Mouse (Mus musculus) forebrain, embryonic 14.5 days (tissue): Measurements from ENCODE around the gene Agl. TPM values are rescaled to one million over a fixed set of nuclear protein-coding genes. Genes with fewer than 3 reads are reported as not detected.

ENCODE experiments used
- ATAC-seq: fragments of 200-750 bp; cut with Nextera tagmentation; 2 replicates; pipeline ENCODE4 v1.8.0; 2017; ENCODE audit warnings: mild to moderate bottlenecking, moderate library complexity
- DNase-seq: peaks from one replicate; pipeline ENCODE4 v3.0.0-alpha.2; 2015; ENCODE audit warnings: low spot score
- H3K27ac ChIP-seq: fragments of 300-500 bp; sonication (generic); 2 replicates; pipeline ENCODE4 v1.5.1; 2014; ENCODE audit warnings: low read depth, mild to moderate bottlenecking, control low read depth, low read length, moderate library complexity
- H3K27me3 ChIP-seq: fragments of 300-500 bp; sonication (generic); replicated peaks from 2 replicates; pipeline ENCODE4 v1.6.1; 2014; ENCODE audit warnings: low read length, control low read depth, mixed read lengths; ENCODE audit not compliant: control insufficient read depth, insufficient read depth
- H3K36me3 ChIP-seq: fragments of 300-500 bp; sonication (generic); 2 replicates; pipeline ENCODE4 v1.6.1; 2014; ENCODE audit warnings: low read length, control low read depth; ENCODE audit not compliant: control insufficient read depth, insufficient read depth
- H3K4me1 ChIP-seq: fragments of 300-500 bp; sonication (generic); 2 replicates; pipeline ENCODE4 v1.6.1; 2014; ENCODE audit warnings: antibody characterized with exemption, low read length, control low read depth; ENCODE audit not compliant: control insufficient read depth, insufficient read depth
- H3K4me2 ChIP-seq: fragments of 300-500 bp; sonication (generic); 2 replicates; pipeline ENCODE4 v1.6.1; 2014; ENCODE audit warnings: mild to moderate bottlenecking, control low read depth, low read length
- H3K4me3 ChIP-seq: fragments of 300-500 bp; sonication (generic); 2 replicates; pipeline ENCODE4 v1.5.1; 2014; ENCODE audit warnings: low read depth, low read length, control low read depth
- H3K9ac ChIP-seq: fragments of 300-500 bp; sonication (generic); 2 replicates; pipeline ENCODE4 v1.6.1; 2014; ENCODE audit warnings: mild to moderate bottlenecking, low read length, control low read depth, moderate library complexity
- H3K9me3 ChIP-seq: fragments of 300-500 bp; sonication (generic); replicated peaks from 2 replicates; pipeline ENCODE4 v1.6.1; 2016; ENCODE audit warnings: low read length, control low read depth, mixed read lengths; ENCODE audit not compliant: control insufficient read depth
- WGBS: fragments of 180-500 bp; shearing (Covaris S2); extraction: QIAGEN DNeasy Blood & Tissue Kit; methylation state at CpG from one replicate; pipeline ENCODE4 v1.1.7; 2014; 5-methylcytosine and 5-hydroxymethylcytosine counted together
- polyA plus RNA-seq: library from polyadenylated mRNA; unstranded; fragments of >200 nt; fragmentation: Nextera tagmentation; extraction: Ambion mirVana; gene quantifications from 2 replicates; pipeline ENCODE4 v1.2.1, GENCODE M21; 2014

Gene Agl
- polyA plus RNA-seq: 10.7 and 11.8 TPM in 2 replicates

DNA sequence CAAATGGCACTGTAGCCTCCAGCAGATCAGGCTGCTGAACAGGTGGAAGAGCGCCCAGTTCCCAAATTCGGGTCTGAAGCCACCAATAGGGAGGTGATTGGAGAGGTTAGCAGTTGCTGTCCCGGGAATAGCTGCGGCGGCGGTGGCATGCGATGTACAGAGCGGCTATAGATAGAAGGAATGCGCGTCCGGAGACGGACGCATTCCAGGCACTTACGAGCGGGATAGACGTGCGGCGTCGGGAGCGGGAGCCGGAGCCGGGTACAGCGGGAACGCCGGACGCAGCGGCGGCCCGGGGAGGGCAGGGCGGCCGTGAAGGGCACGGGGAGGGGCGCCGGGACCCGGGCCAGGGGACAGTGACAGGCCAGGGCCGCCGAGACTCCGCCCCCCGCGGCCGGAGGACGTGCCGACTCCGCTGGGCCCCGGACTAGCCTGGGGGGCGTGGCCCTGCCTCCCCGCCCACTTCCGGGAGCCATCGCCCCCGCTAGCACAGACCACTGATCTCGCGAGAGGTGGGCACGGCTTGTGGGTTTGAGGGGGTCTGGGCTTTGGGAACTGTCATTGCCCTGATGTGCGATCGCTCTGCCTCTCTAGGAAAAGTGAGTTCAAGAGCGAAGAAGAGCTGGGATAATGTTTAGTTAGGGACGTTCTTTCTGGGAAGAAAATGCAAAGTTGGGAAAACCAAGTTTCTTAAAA lies at the start of gene Agl:
Agl (minus strand) TSS at position 356 of the 696 bp plus-strand sequence.
- peak; percentile 98 for DNase-seq
- Histone ChIP-seq H3K4me2 (peak within 1 kb of the TSS; percentile 75), H3K4me3 (peak within 1 kb of the TSS; percentile 72), H3K9ac (peak within 1 kb of the TSS; percentile 78), H3K36me3 (peaks cover 4% of the 10 kb centered on the region; the same call in 1 of the 2 replicates), H3K9me3 (no peaks in the 10 kb centered on the region), H3K27ac (peak within 1 kb of the TSS; percentile 74), H3K27me3 (no peaks in the 10 kb centered on the region), H3K4me1 (peaks cover 3% of the 10 kb centered on the region; the same call in 1 of the 2 replicates)
- under 1% methylated on average over 46 of the region's 57 CpGs for whole genome bisulfite sequencing
- peak; percentile 100 for ATAC-seq

DNA sequence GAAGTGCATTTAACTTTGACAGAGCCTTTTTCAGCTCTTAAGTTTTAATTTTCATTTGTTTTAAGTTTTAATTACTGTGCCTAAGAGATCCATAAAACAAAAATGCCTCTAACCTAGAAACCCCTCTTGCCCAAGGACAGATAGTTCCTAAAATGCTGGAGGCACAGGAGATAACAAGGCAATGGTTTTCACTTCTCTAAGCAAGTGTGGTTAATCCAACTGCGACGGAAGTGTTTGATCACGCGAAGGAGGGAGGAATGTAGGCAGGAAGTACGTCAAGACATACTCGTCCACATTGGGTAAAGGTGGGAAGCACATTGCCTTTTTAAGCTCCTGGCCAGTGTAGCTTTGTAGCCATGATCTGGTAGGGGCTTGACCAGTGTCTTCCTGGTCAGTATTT lies 49.6 kb upstream of the Agl start:
- no peaks in the 10 kb centered on the region for H3K27me3 ChIP-seq
- no peak overlapping the region for H3K4me2 ChIP-seq
- H3K27ac ChIP-seq: no peak overlapping the region
- no peak overlapping the region for H3K9ac ChIP-seq
- 90% methylated on average over 6 of the region's 6 CpGs for WGBS
- H3K9me3 ChIP-seq: no peaks in the 10 kb centered on the region
- no peak overlapping the region for H3K4me3 ChIP-seq
- no peak for ATAC-seq
- H3K36me3 ChIP-seq: no peaks in the 10 kb centered on the region
- DNase-seq: no peak
- H3K4me1 ChIP-seq: peaks cover 3% of the 10 kb centered on the region

DNA sequence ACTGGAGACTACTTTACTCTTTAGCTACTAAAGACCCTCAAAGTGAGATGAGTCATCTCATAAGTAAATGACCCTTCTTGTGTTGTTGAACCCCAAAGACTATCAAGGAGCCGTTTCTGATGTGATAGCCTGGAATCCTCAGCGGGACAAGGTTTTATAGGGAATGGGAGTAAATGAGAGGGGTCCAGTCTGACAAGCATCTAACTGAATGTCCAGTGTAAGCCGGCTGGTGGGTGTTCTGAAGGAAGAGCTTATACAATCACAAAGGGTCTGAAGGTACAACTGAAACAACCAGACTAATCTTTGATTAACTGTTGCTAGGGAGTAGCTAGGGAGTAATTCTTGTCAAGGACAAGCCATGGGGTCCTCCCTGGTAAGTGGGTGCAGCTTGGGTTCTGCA lies 44.5 kb upstream of the Agl start:
- Histone ChIP-seq H3K27ac (no peak overlapping the region), H3K9ac (no peak overlapping the region), H3K4me3 (no peak overlapping the region), H3K4me1 (no peaks in the 10 kb centered on the region), H3K27me3 (no peaks in the 10 kb centered on the region), H3K9me3 (no peaks in the 10 kb centered on the region), H3K36me3 (no peaks in the 10 kb centered on the region), H3K4me2 (no peak overlapping the region)
- ATAC-seq (no peak), DNase-seq (no peak)
- WGBS: 85% methylated on average over 3 of the region's 3 CpGs

DNA sequence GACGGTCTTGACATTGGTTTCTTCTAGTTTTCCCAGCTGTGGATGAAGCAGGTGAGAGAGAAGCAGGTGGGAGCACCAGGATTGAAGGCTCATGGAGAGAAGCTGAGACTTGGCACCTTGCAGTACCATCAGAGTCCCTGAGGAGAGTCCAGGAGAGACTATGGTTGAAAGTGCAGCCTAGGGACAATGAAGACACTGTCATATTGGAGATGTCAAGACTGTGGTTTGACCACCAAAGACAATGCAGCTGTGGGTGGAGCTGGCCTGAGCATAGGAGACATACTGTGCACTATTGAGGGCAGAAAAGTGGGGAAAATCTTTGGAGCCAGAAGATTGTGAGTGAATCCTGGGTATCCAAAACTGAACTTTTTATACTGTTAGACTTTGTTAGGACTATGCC lies 42.4 kb upstream of the Agl start:
- ATAC-seq (no peak), DNase-seq (no peak)
- H3K27ac ChIP-seq: no peak overlapping the region
- no peak overlapping the region for H3K4me2 ChIP-seq
- no peaks in the 10 kb centered on the region for H3K4me1 ChIP-seq
- H3K9me3 ChIP-seq: no peaks in the 10 kb centered on the region
- H3K36me3 ChIP-seq: no peaks in the 10 kb centered on the region
- WGBS: 86% methylated on average over 1 of the region's 1 CpGs
- no peaks in the 10 kb centered on the region for H3K27me3 ChIP-seq
- H3K9ac ChIP-seq: no peak overlapping the region
- no peak overlapping the region for H3K4me3 ChIP-seq

GRCm38 (mm10) chr3:116848936-116849335 lies 41.0 kb upstream of the Agl start:
- Histone ChIP-seq H3K9ac (no peak overlapping the region), H3K27ac (no peak overlapping the region), H3K4me3 (no peak overlapping the region), H3K4me1 (no peaks in the 10 kb centered on the region), H3K36me3 (no peaks in the 10 kb centered on the region), H3K4me2 (no peak overlapping the region), H3K9me3 (no peaks in the 10 kb centered on the region), H3K27me3 (no peaks in the 10 kb centered on the region)
- ATAC-seq: no peak
- 90% methylated on average over 4 of the region's 4 CpGs for WGBS
- no peak for DNase-seq

GRCm38 (mm10) chr3:116848099-116848498 lies 40.1 kb upstream of the Agl start:
- Histone ChIP-seq H3K36me3 (no peaks in the 10 kb centered on the region), H3K9me3 (no peaks in the 10 kb centered on the region), H3K4me2 (no peak overlapping the region), H3K4me3 (no peak overlapping the region), H3K27ac (no peak overlapping the region), H3K9ac (no peak overlapping the region), H3K4me1 (no peaks in the 10 kb centered on the region), H3K27me3 (no peaks in the 10 kb centered on the region)
- 88% methylated on average over 1 of the region's 1 CpGs for WGBS
- DNase-seq: no peak
- no peak for ATAC-seq

DNA sequence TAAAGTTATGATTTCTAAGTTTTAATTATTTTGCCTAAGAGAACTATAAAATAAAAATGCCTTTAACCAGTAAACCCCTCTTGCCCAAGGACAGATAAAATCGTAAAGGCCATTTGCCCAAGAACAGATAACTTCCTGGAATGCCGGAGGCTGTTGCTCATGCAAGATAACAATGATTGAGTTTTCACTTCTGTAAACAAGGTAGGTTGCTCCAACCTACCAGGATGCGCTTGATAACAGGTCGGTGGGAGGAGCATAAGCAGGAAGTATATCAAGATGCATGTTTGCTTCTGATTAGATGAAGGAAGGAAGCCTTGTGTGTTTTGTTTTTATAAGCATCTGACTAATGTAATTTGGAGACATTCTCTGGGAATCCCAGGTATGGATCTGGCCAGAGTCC lies 38.1 kb upstream of the Agl start:
- H3K9ac ChIP-seq: no peak overlapping the region
- no peak for DNase-seq
- no peaks in the 10 kb centered on the region for H3K4me1 ChIP-seq
- H3K27ac ChIP-seq: no peak overlapping the region
- no peaks in the 10 kb centered on the region for H3K9me3 ChIP-seq
- no peak overlapping the region for H3K4me2 ChIP-seq
- ATAC-seq: no peak
- H3K36me3 ChIP-seq: no peaks in the 10 kb centered on the region
- no peaks in the 10 kb centered on the region for H3K27me3 ChIP-seq
- no peak overlapping the region for H3K4me3 ChIP-seq
- WGBS: 96% methylated on average over 4 of the region's 4 CpGs

DNA sequence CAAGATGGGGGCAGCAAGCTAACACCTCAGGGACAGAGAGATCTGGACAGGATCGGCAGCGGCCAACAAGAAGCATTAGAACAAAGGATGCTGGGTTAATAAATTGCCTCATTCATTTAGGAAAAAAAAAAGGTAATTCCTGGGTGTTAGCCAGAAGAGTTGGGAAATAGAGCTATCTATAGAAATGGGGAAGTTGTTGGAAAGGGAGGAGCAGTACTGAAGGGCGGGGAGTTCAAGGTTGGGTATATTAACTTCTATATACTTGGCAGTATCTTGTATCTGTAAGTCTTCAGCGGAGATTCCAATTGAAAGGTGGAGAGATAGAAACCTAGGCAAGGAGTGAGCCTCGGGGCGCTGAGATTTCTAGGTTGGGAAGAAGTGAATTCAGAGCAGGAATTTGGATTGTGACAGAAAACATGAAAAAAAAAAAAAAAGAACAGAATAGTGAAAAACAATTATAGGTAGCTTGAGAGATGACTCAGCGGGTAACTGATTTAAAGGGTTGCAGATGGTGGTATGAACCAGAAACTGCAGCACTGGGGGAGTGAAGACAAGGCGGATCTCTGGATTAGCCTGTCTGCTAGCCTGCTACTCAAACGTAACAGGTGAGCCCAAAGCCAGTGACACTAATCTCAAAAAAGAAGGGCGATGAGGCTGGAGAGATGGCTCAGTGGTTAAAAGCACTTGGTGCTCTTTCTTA lies 37.1 kb upstream of the Agl start:
- H3K27me3 ChIP-seq: no peaks in the 10 kb centered on the region
- no peak for ATAC-seq
- no peak overlapping the region for H3K4me3 ChIP-seq
- H3K27ac ChIP-seq: no peak overlapping the region
- H3K4me2 ChIP-seq: no peak overlapping the region
- no peak overlapping the region for H3K9ac ChIP-seq
- H3K4me1 ChIP-seq: no peaks in the 10 kb centered on the region
- no peak for DNase-seq
- no peaks in the 10 kb centered on the region for H3K9me3 ChIP-seq
- no peaks in the 10 kb centered on the region for H3K36me3 ChIP-seq
- 90% methylated on average over 10 of the region's 10 CpGs for WGBS

- no peak for DNase-seq
These were observed 33.3 kb upstream of the Agl start for GRCm38 (mm10) chr3:116841311-116841710.

More at GRCm38 (mm10) chr3:116841311-116841710, 33.3 kb upstream of the Agl start:
- Histone ChIP-seq H3K4me3 (no peak overlapping the region), H3K27me3 (no peaks in the 10 kb centered on the region), H3K36me3 (no peaks in the 10 kb centered on the region), H3K9me3 (no peaks in the 10 kb centered on the region), H3K4me1 (no peaks in the 10 kb centered on the region), H3K9ac (no peak overlapping the region), H3K27ac (no peak overlapping the region), H3K4me2 (no peak overlapping the region)
- WGBS: 77% methylated on average over 2 of the region's 2 CpGs
- no peak for ATAC-seq
